Mouse (Mus musculus) erythroblast, embryonic 14.5 days (primary cell): ENCODE measurements around the gene Ube2u.

Experiments
- GATA1 ChIP-seq: IDR thresholded peaks from 2 replicates; pipeline ENCODE4 v1.6.1; 2012; ENCODE audit warnings: low read length, inconsistent platforms, mixed read lengths
- TAL1 ChIP-seq: IDR thresholded peaks from 3 replicates; pipeline ENCODE4 v1.6.1; 2012; ENCODE audit warnings: low read length, inconsistent platforms, mixed read lengths

DNA sequence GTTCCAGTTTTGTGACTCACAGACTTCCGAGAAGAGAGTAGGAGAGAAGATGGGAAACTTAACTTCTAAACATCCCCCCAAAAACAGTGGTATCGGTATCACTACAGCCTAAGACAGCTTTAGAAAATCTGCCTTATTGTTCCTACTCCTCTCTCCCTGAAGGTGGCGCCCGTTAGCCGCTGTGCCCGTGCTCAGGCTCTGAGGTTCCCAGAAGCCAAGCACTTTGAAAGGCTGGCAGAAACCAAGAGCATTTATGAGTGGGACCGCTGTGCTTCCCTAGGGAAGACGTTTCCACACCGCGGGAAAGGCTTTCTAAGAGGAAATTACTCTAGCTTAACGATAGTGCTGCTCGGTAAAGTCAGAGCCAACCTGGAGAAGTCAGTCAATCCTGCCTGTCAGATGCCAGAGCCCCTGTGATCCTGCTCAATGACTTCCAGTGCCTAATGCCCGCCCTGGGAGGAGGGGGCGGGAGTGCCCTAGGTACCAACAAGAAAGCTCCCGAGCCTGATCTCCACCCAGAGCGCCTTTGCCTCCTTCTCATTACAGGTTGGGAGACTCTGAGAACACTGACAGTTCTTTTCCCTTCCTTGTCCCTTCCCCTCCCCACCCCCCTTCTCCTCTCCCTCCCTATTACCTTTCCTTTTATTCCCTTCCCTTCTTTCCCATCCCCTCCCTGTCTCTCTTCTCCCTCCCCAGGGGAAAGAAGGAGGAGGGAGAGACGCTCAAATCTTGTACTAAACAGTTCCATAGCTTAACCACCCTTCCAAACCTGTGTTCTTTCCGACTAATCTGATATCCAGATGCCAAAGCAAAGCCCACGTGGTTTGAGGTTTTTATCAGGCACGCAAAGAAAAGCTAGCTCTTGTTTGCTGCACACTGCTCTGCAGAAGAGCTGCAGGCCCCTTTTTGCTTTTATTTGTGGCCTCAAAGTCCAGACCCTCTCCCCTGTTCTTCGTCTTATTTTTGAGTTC, 109.9 kb downstream of the Ube2u start:
- TF ChIP-seq TAL1 (no peak), GATA1 (no peak)
